Mouse (Mus musculus) stomach, embryonic 16.5 days (tissue): ENCODE results near the gene Myo1b. TPM values are rescaled to one million over a fixed set of nuclear protein-coding genes. Genes with fewer than 3 reads are reported as not detected.

Source experiments
- ATAC-seq: fragments of 200-750 bp; cut with Nextera tagmentation; 2 replicates; pipeline ENCODE4 v1.8.0; 2017; ENCODE audit warnings: moderate number of reproducible peaks, moderate TSS enrichment; ENCODE audit not compliant: insufficient read depth, low FRiP score
- H3K27ac ChIP-seq: fragments of 300-500 bp; sonication (generic); 2 replicates; pipeline ENCODE4 v1.5.1; 2014; ENCODE audit warnings: low read length
- H3K27me3 ChIP-seq: fragments of 300-500 bp; sonication (generic); 2 replicates; pipeline ENCODE4 v1.6.1; 2014; ENCODE audit warnings: low read length, control low read depth, mixed read lengths; ENCODE audit not compliant: control insufficient read depth, insufficient read depth
- H3K36me3 ChIP-seq: fragments of 300-500 bp; sonication (generic); 2 replicates; pipeline ENCODE4 v1.6.1; 2014; ENCODE audit warnings: low read length; ENCODE audit not compliant: control insufficient read depth, insufficient read depth
- H3K4me1 ChIP-seq: fragments of 300-500 bp; sonication (generic); 2 replicates; pipeline ENCODE4 v1.6.1; 2014; ENCODE audit warnings: low read length, control low read depth, mixed read lengths; ENCODE audit not compliant: control insufficient read depth, insufficient read depth
- H3K4me2 ChIP-seq: fragments of 300-500 bp; sonication (generic); 2 replicates; pipeline ENCODE4 v1.6.1; 2014; ENCODE audit warnings: low read depth, low read length, mixed read lengths
- H3K4me3 ChIP-seq: fragments of 300-500 bp; sonication (generic); replicated peaks from 2 replicates; pipeline ENCODE4 v1.5.1; 2014; ENCODE audit warnings: mild to moderate bottlenecking, low read length
- H3K9ac ChIP-seq: fragments of 300-500 bp; sonication (generic); 2 replicates; pipeline ENCODE4 v1.6.1; 2014; ENCODE audit warnings: low read length
- H3K9me3 ChIP-seq: fragments of 300-500 bp; sonication (generic); replicated peaks from 2 replicates; pipeline ENCODE4 v1.6.1; 2016; ENCODE audit warnings: low read length, control low read depth; ENCODE audit not compliant: control insufficient read depth
- WGBS: fragments of 180-500 bp; shearing (Covaris S2); extraction: QIAGEN DNeasy Blood & Tissue Kit; methylation state at CpG from one replicate; pipeline ENCODE4 v1.1.7; 2014; 5-methylcytosine and 5-hydroxymethylcytosine counted together
- polyA plus RNA-seq: library from polyadenylated mRNA; unstranded; fragments of >200 nt; fragmentation: Nextera tagmentation; extraction: Ambion mirVana; gene quantifications from 2 replicates; pipeline ENCODE4 v1.2.1, GENCODE M21; 2015

Gene Myo1b
- polyA plus RNA-seq, 1 experiment from 2014 or later = 57.8 TPM

DNA sequence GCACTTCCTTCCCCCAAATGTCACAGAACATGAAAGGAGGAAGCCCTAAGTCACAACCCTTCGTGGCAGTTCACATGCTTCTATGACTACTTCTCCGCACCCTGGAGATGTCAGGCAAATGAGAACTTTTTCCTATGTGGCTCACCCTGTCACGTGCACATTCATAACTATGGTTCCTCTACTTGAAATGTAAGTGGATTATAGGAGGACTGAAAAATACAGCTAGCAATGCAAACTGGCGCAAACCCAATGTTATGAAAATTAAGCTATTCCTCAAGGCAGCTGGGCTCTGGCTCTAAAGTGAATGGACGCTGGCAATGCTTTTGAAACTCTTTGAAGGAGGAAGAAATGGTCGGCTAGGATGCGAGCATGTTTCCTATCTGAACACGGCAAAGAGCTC is 8.1 kb downstream of the Myo1b start:
- no peak for ATAC-seq
- no peak overlapping the region for H3K4me3 ChIP-seq
- no peaks in the 10 kb centered on the region for H3K9me3 ChIP-seq
- no peak overlapping the region for H3K4me2 ChIP-seq
- WGBS = 29% methylated on average over 8 of the region's 8 CpGs
- no peak overlapping the region for H3K9ac ChIP-seq
- no peaks in the 10 kb centered on the region for H3K36me3 ChIP-seq
- H3K27me3 ChIP-seq = no peaks in the 10 kb centered on the region
- no peak overlapping the region for H3K27ac ChIP-seq
- peaks cover 18% of the 10 kb centered on the region for H3K4me1 ChIP-seq

DNA sequence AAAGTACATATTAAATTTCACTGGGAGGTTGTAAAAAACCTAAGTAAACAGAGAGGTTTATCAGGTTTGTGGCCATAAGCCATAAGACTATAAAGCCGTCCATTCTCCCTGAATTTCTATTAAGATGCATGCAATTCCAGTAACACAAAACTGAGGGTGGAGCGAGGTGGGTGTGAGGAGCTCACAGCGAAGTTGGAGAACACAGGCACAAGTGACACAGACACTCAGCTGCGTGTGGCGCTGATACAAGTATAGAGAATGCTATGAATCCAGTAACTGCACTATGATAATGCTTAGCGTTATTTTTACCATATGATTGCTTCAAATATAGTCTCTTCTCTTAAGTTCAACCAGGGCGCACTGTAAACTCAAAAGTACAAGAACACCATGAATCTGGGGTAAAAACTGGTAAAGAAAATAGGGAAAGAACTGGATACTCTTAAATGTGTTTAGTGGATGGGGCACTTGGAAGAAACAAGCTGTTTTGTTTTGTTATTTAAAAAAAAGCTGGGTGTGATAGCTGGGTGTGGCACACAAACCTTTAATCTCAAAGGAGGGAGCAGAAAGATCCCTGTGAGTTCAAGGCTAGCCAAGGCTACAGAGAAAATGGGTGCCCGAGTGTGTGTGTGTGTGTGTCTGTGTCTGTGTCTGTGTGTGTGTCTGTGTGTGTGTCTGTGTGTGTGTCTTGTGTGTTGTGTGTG is 9.5 kb downstream of the Myo1b start:
- no peak overlapping the region for H3K27ac ChIP-seq
- 76% methylated on average over 8 of the region's 8 CpGs for WGBS
- H3K36me3 ChIP-seq = no peaks in the 10 kb centered on the region
- ATAC-seq = no peak
- no peak overlapping the region for H3K4me2 ChIP-seq
- no peaks in the 10 kb centered on the region for H3K27me3 ChIP-seq
- no peaks in the 10 kb centered on the region for H3K9me3 ChIP-seq
- peaks cover 12% of the 10 kb centered on the region for H3K4me1 ChIP-seq
- H3K9ac ChIP-seq = no peak overlapping the region
- no peak overlapping the region for H3K4me3 ChIP-seq

DNA sequence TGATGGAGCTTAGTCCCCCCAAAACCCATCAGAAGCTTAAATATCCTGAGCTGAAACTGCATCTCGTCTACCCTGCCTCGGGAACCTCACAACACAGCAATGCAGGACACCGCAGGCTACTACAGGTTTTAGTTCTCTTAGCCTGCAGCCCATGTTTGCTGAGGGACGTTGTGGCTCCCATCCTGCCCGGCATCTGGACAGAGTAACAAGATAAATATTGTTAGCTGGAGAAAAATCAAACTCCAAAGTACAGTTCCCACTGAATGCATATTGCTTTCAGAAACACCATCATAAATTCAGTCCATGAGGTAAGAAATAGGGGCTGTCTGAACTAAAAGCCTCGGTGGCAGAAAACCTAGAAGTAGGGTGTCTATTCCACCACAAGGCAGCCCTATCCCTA is 10.8 kb downstream of the Myo1b start:
- H3K27ac ChIP-seq = no peak overlapping the region
- 70% methylated on average over 6 of the region's 6 CpGs for WGBS
- H3K9me3 ChIP-seq = no peaks in the 10 kb centered on the region
- H3K4me2 ChIP-seq = no peak overlapping the region
- ATAC-seq = no peak
- H3K4me1 ChIP-seq = peaks cover 12% of the 10 kb centered on the region
- no peaks in the 10 kb centered on the region for H3K27me3 ChIP-seq
- H3K4me3 ChIP-seq = no peak overlapping the region
- no peaks in the 10 kb centered on the region for H3K36me3 ChIP-seq
- no peak overlapping the region for H3K9ac ChIP-seq

DNA sequence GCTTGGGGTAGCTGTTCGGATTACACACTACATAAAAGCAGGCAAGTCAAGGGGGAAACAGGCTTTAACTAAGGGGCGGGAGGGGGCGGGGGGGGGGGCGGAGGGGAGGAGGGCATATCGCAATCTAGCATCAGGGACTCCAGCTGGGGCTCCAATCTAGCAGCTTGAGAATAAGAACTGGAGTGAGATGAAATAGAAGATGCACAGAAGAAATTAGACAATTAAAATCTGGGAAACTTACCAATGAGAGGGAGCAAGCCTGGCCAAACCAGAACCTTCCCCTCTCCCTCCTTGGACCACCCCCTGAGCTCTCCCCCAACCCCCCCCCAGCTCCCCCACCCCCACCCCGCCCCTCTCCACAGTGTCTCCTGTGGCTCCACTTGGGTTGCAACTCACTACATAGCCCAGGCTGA is 18.7 kb downstream of the Myo1b start:
- Histone ChIP-seq H3K9me3 (no peaks in the 10 kb centered on the region), H3K4me3 (no peak overlapping the region), H3K27ac (no peak overlapping the region), H3K4me2 (no peak overlapping the region), H3K9ac (no peak overlapping the region), H3K4me1 (peaks cover 22% of the 10 kb centered on the region), H3K36me3 (no peaks in the 10 kb centered on the region), H3K27me3 (no peaks in the 10 kb centered on the region)
- ATAC-seq = no peak
- 51% methylated on average over 6 of the region's 6 CpGs for WGBS

DNA sequence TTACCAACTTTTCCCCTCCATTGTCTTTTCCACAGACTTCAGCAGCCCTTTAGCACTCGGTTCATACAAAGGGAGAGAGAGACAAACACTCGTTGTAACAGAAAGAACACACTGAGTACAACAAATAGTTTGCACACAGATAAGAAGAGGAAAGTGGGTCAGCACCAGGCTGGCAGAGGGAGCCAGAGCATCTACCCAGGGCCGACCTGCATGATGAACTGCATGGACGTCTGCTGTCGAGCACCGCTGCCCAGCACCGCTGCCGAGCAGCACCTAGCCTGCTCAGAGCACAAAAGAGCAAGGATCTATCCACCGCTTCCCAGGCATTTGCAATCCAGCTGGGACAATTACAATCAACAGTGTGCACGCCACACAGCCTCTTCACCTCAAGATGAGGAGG is 19.9 kb downstream of the Myo1b start:
- H3K4me1 ChIP-seq = peaks cover 23% of the 10 kb centered on the region
- no peak for ATAC-seq
- no peaks in the 10 kb centered on the region for H3K9me3 ChIP-seq
- no peak overlapping the region for H3K4me3 ChIP-seq
- no peak overlapping the region for H3K27ac ChIP-seq
- no peaks in the 10 kb centered on the region for H3K36me3 ChIP-seq
- H3K9ac ChIP-seq = no peak overlapping the region
- WGBS = 61% methylated on average over 10 of the region's 10 CpGs
- no peaks in the 10 kb centered on the region for H3K27me3 ChIP-seq
- H3K4me2 ChIP-seq = no peak overlapping the region

DNA sequence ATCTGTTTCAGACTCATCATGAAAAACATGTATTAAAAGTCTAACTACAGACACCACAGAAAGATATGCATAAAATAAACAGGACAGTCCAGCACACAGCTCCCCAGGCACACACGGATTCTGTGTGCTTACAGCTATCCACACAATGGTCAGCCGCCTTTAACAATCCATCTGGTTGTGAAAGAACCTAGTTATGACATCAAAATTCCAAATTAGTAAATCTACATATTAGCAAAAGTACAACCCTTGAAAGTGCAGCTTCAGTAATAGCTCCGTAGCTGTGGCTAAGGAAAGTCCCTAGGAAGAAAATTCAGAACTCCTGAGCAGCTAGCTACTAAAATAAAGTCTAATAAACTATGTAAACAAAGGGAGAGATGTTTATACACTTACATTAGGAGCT is 21.1 kb downstream of the Myo1b start:
- H3K9ac ChIP-seq = no peak overlapping the region
- H3K4me3 ChIP-seq = no peak overlapping the region
- no peaks in the 10 kb centered on the region for H3K36me3 ChIP-seq
- 38% methylated on average over 3 of the region's 3 CpGs for WGBS
- H3K27me3 ChIP-seq = no peaks in the 10 kb centered on the region
- H3K27ac ChIP-seq = peak overlapping the region; percentile 29; the same call in 1 of the 2 replicates
- H3K4me1 ChIP-seq = peaks cover 27% of the 10 kb centered on the region
- no peak for ATAC-seq
- H3K4me2 ChIP-seq = 0 out of 2 replicates have a peak overlapping the region, but pooled peaks have one; percentile 14
- H3K9me3 ChIP-seq = no peaks in the 10 kb centered on the region

DNA sequence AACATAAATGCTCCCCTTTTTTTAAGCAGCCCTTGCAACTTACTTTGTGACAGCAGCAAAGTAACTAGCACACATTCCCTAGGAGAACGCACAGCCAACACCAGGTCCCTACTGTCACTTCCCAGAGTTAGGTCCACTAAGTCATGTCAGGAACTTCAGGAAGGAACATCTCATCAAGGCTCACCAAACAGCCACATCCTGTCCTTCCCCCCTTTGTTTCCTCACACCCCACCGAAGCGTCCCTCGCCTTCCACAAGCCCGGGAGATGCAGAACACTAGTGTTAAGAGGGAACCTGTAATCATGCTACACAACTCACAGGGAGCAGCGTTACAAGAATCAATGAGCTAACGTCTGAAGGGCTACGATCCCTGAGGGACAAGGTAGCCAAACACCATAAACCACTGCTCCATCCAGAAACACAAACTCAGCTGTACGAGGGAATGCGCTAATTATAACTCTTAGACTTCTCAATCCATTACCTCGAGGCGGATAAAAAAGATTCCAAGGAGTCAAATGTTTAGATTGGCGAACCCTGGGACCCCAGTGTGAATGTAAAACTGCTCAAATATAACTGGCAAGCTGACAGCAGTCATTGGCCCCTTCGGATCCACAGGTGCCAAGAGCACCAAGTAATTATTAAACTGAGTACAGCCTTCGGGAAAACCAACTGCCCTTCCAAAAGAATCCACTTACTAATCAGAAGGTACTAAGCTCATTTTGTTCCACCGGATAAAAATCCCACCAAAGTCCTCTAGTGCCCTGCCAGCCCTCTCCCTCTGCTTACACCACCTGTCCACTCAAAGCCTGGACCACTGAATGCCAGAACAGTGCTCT is 22.1 kb downstream of the Myo1b start:
- Histone ChIP-seq H3K4me2 (no peak overlapping the region), H3K4me1 (peaks cover 27% of the 10 kb centered on the region), H3K4me3 (no peak overlapping the region), H3K36me3 (no peaks in the 10 kb centered on the region), H3K9me3 (no peaks in the 10 kb centered on the region), H3K27ac (no peak overlapping the region; the same call in 1 of the 2 replicates), H3K27me3 (no peaks in the 10 kb centered on the region), H3K9ac (no peak overlapping the region)
- 66% methylated on average over 16 of the region's 16 CpGs for WGBS
- ATAC-seq = no peak

DNA sequence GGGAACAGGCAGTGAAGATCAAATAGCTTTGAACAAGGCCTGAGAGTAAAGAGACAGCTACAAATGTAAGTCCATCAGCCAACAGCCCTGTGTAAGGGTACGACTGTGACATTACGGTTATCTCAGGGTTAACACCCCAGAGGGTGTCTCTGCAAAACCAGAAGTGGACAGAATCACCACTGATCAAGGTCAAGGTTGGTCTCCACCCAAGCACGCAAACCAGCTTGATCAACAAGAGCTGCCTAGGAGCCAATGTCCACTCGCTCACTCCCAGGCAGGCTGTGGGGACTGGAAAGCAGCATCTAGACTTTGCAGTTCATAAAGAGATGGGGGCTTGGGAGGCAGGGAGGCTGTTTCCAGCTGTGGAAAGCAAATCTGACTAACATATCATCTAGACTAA is 23.9 kb downstream of the Myo1b start:
- ATAC-seq = no peak
- 77% methylated on average over 4 of the region's 4 CpGs for WGBS
- H3K4me1 ChIP-seq = peaks cover 38% of the 10 kb centered on the region

DNA sequence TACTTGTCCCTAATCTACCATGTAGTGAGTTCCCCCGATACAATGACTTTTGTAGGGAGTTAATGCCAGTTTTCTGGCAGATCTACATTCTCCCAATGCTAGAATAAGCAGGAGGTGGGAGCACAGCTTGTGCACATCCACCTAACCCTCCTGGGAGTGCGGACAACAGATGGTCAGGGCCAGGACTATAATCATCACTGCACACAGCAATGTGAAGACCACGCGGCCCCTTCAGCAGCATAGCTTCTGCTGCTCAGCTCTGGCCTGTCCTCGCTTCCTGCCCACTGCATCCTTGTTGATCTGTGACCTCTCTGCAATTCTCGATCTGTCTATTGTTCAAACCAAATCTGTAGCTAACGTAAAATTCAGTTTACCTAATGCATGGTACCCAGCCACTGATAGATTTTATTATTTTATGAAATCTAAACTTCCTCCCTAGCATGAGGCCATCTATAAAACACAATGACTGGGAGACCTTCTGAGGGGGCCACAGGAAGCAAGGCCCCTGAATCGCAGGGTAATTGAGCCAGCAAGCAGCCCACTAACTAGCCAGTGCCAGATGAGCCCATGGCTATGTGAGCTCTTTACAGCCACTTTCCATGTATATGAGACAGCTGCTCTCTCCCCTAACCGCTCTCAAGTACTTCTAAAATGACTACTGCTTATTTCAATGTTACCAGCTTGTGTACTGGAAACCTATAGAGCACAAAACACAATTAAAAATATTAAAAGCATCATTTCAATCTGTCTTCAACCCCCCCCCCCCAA is 27.6 kb downstream of the Myo1b start:
- no peaks in the 10 kb centered on the region for H3K36me3 ChIP-seq
- ATAC-seq = no peak
- 75% methylated on average over 9 of the region's 9 CpGs for WGBS

More for the DNA sequence above, 23.9 kb downstream of the Myo1b start:
- H3K27ac ChIP-seq = no peak overlapping the region
- H3K27me3 ChIP-seq = no peaks in the 10 kb centered on the region
- no peaks in the 10 kb centered on the region for H3K36me3 ChIP-seq
- H3K4me3 ChIP-seq = no peak overlapping the region
- H3K9me3 ChIP-seq = no peaks in the 10 kb centered on the region
- H3K4me2 ChIP-seq = no peak overlapping the region
- H3K9ac ChIP-seq = no peak overlapping the region

More for the DNA sequence above, 27.6 kb downstream of the Myo1b start:
- peaks cover 22% of the 10 kb centered on the region for H3K4me1 ChIP-seq
- no peaks in the 10 kb centered on the region for H3K9me3 ChIP-seq
- H3K9ac ChIP-seq = no peak overlapping the region
- H3K4me2 ChIP-seq = no peak overlapping the region
- H3K27me3 ChIP-seq = no peaks in the 10 kb centered on the region
- H3K4me3 ChIP-seq = no peak overlapping the region
- H3K27ac ChIP-seq = no peak overlapping the region
